Mouse (Mus musculus) adrenal gland, adult (tissue): ENCODE data around the gene Ckap2l.

Experiments used
- DNase-seq, 2 experiments: peaks; one replicate each; pipeline ENCODE4 v3.0.0; 2022 to 2023; ENCODE audit warnings: low spot score in 1 of 2; ENCODE audit not compliant: inconsistent age in 2 of 2

The Ckap2l gene

GRCm38 (mm10) chr2:129296671-129297588 lies at the start of gene Ckap2l:
Gene Ckap2l, minus strand, starts transcription at chr2:129297212.
- peak; percentile 98 to 99 for DNase-seq

GRCm38 (mm10) chr2:129338138-129338621 lies 41.2 kb upstream of the Ckap2l start:
- peak in 1 of 2 experiments; percentile 56 for DNase-seq

- DNase-seq: no peak
Measured at GRCm38 (mm10) chr2:129333471-129333870, 36.5 kb upstream of the Ckap2l start.

- DNase-seq: peak in 1 of 2 experiments; percentile 46
Measured at GRCm38 (mm10) chr2:129330540-129330939, 33.5 kb upstream of the Ckap2l start.

- DNase-seq: no peak
Measured at GRCm38 (mm10) chr2:129330024-129330423, 33.0 kb upstream of the Ckap2l start.

GRCm38 (mm10) chr2:129328238-129328637 lies 31.2 kb upstream of the Ckap2l start:
- DNase-seq: no peak

- DNase-seq: no peak
Measured at GRCm38 (mm10) chr2:129324216-129324615, 27.2 kb upstream of the Ckap2l start.

- DNase-seq: no peak
Measured at GRCm38 (mm10) chr2:129322117-129322635, 25.2 kb upstream of the Ckap2l start.

GRCm38 (mm10) chr2:129320033-129320605 lies 23.1 kb upstream of the Ckap2l start:
- peak in 1 of 2 experiments; percentile 46 for DNase-seq

GRCm38 (mm10) chr2:129315831-129316230 lies 18.8 kb upstream of the Ckap2l start:
- no peak for DNase-seq

- DNase-seq: no peak
Measured at GRCm38 (mm10) chr2:129314880-129315279, 17.9 kb upstream of the Ckap2l start.

GRCm38 (mm10) chr2:129313934-129314333 lies 16.9 kb upstream of the Ckap2l start:
- no peak for DNase-seq

GRCm38 (mm10) chr2:129309836-129310235 lies 12.8 kb upstream of the Ckap2l start, which contains the start of gene Il1a:
Gene Il1a, minus strand, starts transcription at chr2:129309972.
- no peak for DNase-seq

- no peak for DNase-seq
Measured at GRCm38 (mm10) chr2:129306020-129306419, 9.0 kb upstream of the Ckap2l start.

- no peak for DNase-seq
Measured at GRCm38 (mm10) chr2:129297589-129297982, 574 bp upstream of the Ckap2l start.

- no peak for DNase-seq
Measured at GRCm38 (mm10) chr2:129296086-129296485, 926 bp downstream of the Ckap2l start.

- DNase-seq: no peak
Measured at GRCm38 (mm10) chr2:129295075-129295474, 1.9 kb downstream of the Ckap2l start.

- no peak for DNase-seq
Measured at GRCm38 (mm10) chr2:129273823-129274222, 23.2 kb downstream of the Ckap2l start.

GRCm38 (mm10) chr2:129270621-129271020 lies 26.4 kb downstream of the Ckap2l start:
- no peak for DNase-seq

- DNase-seq: no peak
Measured at GRCm38 (mm10) chr2:129269986-129270385, 27.0 kb downstream of the Ckap2l start.

- DNase-seq: no peak
Measured at GRCm38 (mm10) chr2:129269161-129269643, 27.8 kb downstream of the Ckap2l start.

GRCm38 (mm10) chr2:129267738-129268137 lies 29.3 kb downstream of the Ckap2l start:
- DNase-seq: no peak
